Mouse (Mus musculus) urinary bladder, adult 18-20 months (tissue): Measurements from ENCODE around the gene Zfp462.

Source experiments
- DNase-seq, 2 experiments: peaks; one replicate each; pipeline ENCODE4 v3.0.0; 2022; ENCODE audit warnings: low spot score in 2 of 2, mixed read lengths in 2 of 2

The Zfp462 gene

DNA sequence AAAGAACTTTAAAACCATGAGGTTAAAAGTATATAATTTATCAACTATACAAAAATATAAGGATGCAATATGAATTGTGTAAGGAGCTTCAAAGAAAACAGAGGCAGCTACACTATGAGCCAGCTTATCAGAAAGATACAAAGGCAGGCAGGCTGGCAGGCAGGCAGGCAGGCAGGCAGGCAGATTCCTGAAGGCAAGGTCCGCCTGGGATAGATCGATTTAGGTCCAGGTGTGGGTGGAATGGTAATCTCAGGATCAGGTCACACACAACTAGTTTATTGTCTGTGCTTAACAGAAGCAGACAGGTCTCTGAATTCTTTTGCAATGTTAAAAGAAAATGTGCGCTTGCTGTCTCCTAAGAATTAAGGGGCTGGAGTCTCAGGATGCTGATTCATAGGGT is 158.7 kb downstream of the Zfp462 start:
- DNase-seq: no peak

DNA sequence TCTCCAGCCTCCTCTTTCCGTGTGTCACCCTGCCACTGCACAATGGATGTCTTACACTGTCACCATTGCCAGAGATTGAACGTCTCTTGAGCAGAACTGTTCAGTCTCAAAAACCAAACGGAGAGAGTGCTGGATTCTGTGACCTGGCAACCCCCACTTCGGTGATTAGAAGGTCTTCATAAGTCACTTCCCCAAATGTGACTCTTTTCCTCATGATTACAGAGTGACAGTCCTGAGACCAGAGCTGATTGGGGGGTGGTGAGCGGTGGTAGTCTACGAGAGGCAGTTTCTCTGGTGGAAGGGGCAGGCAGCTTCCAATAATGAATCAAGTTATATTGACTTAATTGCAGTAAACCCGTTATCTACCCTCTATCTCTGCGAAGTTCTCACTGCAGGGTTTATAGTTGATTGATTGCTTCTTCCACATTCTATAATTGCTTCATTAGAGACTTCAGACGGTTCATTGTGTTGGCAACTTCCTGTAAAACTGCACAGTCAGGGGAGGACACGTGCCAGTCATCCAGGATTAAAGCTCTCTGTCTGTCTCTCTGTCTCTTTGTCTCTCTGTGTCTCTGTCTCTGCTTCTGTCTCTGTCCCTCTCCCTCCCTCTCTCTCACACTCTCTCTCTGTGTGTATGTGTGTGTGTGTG is 173.1 kb downstream of the Zfp462 start:
- DNase-seq: no peak

DNA sequence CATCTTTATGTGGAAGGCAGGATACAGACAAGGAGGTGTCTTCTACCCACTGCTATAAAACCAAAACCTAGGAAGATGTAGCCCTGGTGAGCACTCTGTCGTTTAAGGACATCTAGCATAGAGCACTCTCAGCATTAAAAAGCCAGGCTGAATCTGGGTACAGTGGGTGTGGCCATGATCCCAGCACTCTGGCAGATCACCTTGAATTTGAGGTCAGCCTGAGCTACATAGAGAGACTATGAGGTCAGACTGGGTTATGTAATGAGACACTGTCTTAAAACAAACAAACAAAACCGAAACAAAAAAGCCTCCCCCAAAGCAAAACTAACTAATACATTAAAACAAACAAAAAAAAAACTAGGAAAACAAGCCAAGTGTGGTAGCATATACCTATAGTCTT is 176.3 kb downstream of the Zfp462 start:
- no peak for DNase-seq

DNA sequence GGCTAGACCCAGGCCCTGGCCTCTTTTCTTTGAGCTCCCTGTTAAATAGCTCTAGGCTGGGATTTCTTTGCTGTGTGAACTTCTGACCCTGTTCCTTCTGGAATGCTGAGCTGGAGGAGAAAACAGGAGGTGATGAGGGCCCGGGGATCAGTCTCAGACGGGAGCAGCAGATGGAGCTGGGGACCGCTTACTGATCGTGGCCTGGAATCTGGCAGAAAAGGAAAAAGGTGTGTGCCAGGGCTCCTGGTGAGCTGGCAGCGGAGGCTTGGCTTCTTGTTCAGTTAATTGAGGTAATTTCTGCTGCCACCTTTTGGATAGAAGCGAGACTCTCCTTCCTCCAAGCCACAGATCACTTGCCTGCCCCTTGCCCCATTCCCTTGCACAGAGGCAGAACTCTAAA is 177.1 kb downstream of the Zfp462 start:
- DNase-seq: no peak

DNA sequence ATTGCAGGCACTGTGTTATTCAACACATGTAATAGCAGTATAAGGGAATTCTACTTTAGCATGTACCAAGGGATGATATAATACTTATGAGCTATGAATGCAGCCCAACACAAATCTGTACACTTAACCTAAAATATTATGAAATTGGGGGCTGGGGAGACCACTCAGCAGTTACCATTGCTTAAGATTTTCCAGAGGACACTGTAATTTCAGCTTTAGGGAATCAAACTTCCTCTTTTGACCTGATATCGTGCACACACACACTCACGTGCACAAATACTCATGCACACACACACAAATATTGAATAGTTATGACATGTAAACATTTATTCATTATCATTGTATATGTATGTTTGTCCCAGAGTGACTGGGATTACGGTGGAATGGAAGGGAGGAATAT is 179.3 kb downstream of the Zfp462 start:
- DNase-seq: no peak

DNA sequence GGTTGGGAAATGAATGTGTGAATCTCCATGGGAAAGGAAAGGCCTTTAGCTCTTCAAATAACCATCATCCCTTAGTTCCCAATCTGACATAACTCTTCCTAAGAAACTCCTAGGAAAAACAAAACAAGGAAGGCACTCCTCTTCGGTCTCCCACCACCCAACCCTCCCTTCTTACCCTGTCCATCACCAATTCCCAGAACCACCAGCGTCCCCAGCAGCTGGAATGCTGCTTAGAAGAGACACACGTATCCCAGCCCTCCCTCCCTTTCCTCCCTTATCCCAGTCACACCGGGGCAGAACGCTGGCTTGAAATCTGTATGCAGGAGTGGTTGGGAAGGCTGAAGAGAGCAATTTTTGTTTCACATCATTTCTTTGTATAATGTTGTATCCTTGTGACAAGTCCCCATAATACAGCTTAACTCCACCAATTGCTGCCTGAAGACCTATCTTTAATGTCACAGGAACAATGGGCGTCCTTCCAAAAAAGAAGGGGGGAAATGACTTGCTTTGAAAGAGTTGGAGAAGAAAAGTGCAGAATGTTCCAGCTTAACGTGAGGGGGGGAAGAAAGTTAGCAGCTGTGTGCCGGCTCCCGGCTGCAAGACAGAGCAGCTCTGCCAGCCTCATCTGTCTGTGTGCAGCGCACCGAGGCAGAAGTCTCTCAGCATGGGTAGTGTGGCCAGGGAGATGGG is 180.3 kb downstream of the Zfp462 start:
- no peak for DNase-seq

DNA sequence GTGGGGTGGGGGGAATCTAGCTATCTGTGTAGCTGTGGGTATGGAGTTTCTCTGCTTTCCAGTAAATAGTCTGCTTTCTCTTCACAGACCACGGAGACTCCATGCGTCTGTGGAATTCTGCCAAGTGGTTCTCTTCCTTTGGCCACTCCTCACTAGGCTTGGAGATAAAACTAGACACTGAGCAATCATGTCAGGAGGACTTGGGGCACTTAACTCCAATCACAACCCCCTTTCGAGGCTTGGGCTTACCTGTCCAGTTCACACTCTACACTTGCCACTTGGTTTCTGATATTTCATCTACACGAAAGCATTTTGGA is 180.8 kb downstream of the Zfp462 start:
- DNase-seq: no peak

DNA sequence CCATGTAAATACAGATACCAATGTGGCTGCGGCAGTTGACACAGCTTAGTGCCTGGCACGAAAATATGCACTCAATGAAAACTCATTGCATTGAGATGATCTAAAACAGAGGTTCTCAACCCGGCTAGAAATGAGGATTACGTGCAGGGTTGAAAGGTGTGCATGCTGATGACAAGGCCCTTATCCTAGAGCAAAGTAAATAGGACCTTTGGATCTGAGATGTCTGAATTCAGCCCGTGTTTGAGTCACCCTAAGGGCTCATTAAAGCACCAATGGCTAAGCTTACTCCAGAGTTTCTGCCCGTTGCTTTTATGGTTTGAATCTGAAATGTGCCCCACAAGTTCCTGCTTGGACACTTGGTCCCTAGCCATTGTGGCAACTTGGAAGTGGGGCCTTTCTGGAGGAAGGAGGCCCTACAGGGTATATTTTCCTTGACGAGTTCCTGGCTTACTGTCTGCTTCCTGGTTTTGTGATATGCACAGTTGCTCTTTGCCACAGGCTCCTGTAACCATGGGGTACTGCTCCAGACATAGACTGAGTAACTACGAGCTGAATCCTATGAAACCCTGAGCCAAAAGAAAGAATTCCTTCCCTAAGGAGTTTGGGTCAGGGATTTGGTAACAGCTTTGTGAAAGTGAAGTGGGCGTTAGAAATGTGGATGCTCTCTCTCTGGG is 182.5 kb downstream of the Zfp462 start:
- no peak for DNase-seq

DNA sequence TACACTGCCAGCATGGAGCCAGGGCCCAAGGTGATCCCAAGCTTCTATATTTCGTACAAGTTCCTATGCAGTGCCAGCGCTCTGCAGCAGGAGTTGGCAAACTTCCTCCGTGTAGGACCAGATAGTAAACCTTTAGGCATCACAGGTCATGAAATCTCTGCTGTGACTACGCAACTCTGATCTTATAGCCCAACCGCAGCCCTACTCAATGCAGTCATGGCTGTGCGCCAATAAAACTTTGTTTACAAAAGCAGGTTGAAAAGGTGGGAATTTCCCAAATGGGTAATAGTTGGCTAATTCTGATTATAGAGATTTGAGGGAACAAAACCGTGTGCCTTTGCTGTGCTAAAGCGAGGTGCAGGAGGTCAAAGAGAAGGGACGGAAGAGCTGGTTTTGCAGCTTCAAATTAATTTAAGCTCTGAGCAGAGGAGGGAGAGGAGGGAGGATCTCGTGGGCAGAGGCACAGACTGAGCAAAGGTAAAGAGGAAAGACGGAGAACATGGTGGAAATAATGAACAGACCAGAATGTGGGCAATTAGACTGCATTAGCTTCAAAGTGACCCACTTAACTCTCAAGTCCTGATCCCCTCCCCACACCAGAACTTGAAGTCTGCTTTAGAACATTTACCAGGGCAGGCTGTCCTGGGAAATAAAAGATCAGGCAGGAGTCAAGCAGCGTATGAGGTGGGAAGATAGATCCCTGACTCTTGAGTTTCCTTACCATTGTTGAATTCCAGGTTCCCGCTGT is 183.4 kb downstream of the Zfp462 start:
- no peak for DNase-seq
